Mouse (Mus musculus) telencephalon, adult 2 months (tissue): Measurements from ENCODE around the gene Itprid2.

ENCODE experiments used
- DNase-seq: peaks from one replicate; pipeline ENCODE4 v3.0.0-alpha.2; 2011; ENCODE audit warnings: low read depth, low spot score

Gene Itprid2

GRCm38 (mm10) chr2:79713662-79714091 is 78.5 kb downstream of the Itprid2 start:
- DNase-seq = no peak

GRCm38 (mm10) chr2:79714745-79715144 is 79.6 kb downstream of the Itprid2 start:
- DNase-seq = no peak

GRCm38 (mm10) chr2:79715925-79716324 is 80.8 kb downstream of the Itprid2 start:
- DNase-seq = no peak

GRCm38 (mm10) chr2:79717846-79718245 is 82.7 kb downstream of the Itprid2 start:
- DNase-seq = no peak

- DNase-seq = no peak
Measured at GRCm38 (mm10) chr2:79722415-79722814, 87.3 kb downstream of the Itprid2 start.
